Mouse (Mus musculus) spleen, adult 18-20 months (tissue): ENCODE results near the gene 4921501E09Rik.
"Not testable (repeated sequence)": the region's sequence is repeated elsewhere in the genome, so short reads cannot be mapped to it uniquely, and the experiment has no call there.

Source experiments
- DNase-seq, 2 experiments: peaks; one replicate each; pipeline ENCODE4 v3.0.0; 2022; ENCODE audit warnings: mixed read lengths in 2 of 2

The 4921501E09Rik gene

GRCm38 (mm10) chr17:33067958-33068357 lies at the start of gene 4921501E09Rik:
TSS of gene 4921501E09Rik (minus strand) at chr17:33068058.
- no peak for DNase-seq

- DNase-seq, result no peak
These were observed 29.5 kb upstream of the 4921501E09Rik start for GRCm38 (mm10) chr17:33097396-33097795.

DNA sequence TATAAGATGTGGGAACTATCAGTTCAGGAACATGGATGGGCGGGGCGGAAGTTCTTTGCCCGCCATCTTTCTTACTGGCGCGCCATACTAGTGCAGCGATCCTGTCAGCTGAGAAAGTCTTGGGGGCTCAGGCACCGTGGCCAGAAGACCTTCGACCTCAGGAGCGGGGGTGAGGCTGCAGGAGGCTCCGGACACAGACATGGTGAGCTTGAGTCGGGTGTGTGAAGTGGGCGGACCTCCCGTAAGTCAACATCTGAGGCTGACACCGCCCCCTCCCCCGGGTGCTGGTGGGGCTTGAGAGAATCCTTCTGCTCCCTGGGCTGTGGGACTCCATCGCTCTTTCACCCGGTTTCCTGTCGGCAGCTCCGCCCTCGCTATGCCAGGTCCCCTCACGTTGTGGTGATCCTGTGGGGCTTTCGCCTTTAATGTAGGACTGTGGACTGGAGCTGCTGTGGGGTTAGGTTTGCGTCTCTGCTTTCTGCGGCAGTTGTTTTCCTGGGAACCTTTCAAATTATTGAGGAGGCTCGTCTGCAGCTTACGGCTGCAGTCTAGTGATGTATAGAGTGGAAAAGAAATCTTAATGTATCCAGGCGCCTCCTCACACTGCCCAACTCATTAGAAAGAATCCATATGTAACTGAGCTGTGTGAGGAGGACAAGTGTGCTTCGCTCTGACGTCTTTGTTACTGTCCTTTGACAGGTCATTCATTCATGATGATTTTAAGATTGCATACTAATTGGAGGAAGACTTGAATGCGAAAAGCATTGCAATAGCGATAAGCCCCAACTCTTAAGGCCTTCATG lies 24.7 kb upstream of the 4921501E09Rik start:
- peak; percentile 35 to 72 for DNase-seq

DNA sequence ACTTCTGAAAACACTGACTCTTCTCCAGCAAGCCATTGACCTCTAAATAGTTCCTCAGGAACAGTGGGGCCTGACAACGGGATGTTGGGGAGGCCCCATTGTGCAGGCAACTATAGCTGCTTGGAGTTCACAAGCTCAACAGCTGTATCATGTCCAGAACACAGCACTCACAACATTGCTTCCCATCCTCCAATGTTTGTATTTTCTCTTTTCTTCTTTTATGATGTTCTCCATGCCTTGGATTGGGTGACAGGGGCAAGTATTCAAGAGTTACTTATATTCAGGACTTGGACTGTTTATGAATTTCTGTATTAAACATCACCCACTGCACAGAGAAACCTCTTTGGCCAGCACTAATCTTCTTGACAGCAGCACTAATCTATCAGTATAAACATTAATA lies 23.8 kb upstream of the 4921501E09Rik start:
- no peak for DNase-seq

DNA sequence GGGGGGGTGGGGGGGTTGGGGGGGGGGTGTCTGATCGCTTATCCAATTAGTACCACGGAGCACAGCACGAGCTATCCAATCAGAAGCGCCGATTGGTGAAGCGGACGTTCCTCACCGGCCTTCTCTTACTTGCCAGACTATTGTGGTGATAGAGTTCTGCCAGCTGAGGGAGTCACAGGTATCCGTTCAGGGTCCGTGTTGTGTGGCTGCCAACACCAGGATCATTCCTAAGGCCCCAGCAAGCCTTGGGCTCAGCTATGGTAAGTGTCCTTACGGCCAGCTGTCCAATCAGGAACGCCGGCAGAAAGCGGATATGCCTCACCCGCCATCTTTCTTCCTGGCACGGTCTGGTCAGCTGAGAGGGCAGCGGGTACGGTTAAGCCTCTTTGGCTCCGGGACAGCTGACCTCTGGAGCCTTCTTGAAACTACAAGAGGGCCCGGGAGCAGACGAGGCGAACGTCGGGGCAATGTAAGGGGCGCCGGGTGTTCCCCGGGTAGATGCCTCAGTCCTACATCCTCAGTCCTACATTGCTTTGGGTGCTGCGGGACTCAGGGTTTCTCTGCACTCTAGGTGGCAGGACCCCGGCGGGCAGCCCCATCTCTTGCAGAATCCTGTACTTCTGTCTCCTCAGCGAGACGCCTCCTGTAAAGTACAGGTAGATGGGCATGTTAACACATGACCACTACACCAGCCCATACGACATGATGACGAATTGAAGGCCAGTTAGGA lies 21.5 kb upstream of the 4921501E09Rik start, which contains the start of gene Zfp563:
TSS of gene Zfp563 (plus strand) at position 91 of the 730 bp plus-strand sequence.
- DNase-seq, result peak; percentile 75 to 88

GRCm38 (mm10) chr17:33063001-33063400 lies 4.9 kb downstream of the 4921501E09Rik start:
- no peak for DNase-seq

GRCm38 (mm10) chr17:33058791-33059190 lies 9.1 kb downstream of the 4921501E09Rik start:
- DNase-seq, result no peak

DNA sequence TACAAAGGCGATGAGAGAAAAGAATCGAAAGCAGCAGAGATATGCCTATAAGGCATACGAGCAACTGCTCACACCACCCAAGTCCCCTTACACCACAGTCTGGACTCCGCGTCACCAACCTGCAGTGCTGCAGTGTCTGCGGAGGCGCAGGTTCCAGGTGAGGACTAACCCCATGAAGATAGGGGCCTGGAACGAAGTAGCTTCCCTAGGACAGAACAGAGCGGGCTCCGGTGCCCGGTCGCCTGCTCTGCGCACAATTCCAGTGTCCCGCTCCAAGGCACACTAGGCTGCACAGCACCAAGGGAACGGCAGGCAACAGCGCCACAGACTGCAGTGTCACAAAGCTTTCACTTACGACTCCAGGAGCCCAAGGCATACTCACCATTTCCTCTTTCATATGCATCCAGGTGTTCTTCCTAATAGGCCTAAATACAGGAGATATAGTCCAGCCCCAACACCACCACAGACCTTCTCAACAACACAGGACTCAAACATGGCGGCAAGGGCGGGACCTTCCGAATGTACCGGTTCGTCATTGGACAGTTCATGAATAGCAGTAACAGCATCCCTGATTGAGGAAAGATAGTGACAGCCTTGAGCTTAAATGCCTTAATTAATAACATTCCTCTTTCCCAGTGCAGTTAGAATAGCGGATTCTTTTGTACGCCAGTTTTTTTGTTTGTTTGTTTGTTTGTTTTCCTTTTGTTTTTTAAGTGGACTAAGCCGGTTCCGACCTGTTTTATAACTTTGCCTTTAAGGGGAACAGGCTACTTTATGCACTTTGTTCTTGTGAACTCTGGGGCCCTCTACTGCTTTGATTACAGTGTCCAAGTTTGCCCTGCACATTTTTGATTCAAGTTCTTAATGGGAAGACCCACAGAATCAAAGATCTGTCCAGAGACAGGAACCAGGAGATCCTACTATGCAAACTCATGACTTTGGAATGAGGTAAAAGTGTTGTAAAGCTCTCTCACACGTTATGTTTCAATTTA lies 34.7 kb downstream of the 4921501E09Rik start, which contains the start of gene Zfp763:
TSS of gene Zfp763 (minus strand) at position 503 of the 992 bp plus-strand sequence.
- DNase-seq, result peak; percentile 32 to 66

DNA sequence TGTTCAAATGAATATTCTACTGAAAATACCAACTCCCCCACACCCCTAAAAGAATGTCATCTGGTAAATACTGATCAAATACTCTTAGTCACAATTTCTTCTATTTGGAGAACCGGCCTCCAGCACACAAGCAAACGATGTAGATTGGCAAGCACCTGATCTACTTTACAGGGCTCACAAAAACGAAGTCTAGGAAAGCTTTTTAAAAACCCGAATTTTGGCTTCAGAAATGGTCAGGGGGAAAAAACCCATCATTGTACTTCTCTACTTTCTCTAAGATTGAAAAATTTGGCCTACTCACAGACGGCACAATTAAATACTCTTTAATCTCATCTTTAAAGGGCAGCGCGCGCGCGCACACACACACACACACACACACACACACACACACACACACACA lies 35.5 kb downstream of the 4921501E09Rik start:
- no peak for DNase-seq

DNA sequence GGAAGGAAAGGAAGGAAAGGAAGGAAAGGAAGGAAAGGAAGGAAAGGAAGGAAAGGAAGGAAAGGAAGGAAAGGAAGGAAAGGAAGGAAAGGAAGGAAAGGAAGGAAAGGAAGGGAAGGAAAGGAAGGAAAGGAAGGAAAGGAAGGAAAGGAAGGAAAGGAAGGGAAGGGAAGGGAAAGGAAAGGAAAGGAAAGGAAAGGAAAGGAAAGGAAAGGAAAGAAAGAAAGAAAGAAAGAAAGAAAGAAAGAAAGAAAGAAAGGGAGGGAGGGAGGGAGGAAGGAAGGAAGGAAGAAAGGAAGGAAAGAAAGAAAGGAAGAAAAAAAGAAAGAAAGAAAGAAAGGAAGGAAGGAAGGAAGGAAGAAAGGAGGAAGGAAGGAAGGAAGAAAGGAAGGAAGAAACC lies 47.4 kb downstream of the 4921501E09Rik start:
- DNase-seq, result not testable (repeated sequence)
